Mouse (Mus musculus) liver, postnatal 0 days (tissue): ENCODE results near the gene Bbs9. TPM values are rescaled to one million over a fixed set of nuclear protein-coding genes. Genes with fewer than 3 reads are reported as not detected.

Experiments used
- ATAC-seq: fragments of 200-750 bp; cut with Nextera tagmentation; 2 replicates; pipeline ENCODE4 v1.8.0; 2017; ENCODE audit warnings: mild to moderate bottlenecking, moderate library complexity
- DNase-seq: peaks from one replicate; pipeline ENCODE4 v3.0.0-alpha.2; 2016
- H3K27ac ChIP-seq: fragments of 300-500 bp; sonication (generic); 2 replicates; pipeline ENCODE4 v1.5.1; 2014; ENCODE audit warnings: antibody characterized with exemption, moderate library complexity, mild to moderate bottlenecking, low read depth
- H3K27me3 ChIP-seq: fragments of 300-500 bp; sonication (generic); 2 replicates; pipeline ENCODE4 v1.6.1; 2014; ENCODE audit warnings: low read length, control low read depth, mixed read lengths; ENCODE audit not compliant: insufficient read depth
- H3K36me3 ChIP-seq: fragments of 300-500 bp; sonication (generic); replicated peaks from 2 replicates; pipeline ENCODE4 v1.6.1; 2014; ENCODE audit warnings: mild to moderate bottlenecking, control low read depth, low read length, moderate library complexity, mixed read lengths; ENCODE audit not compliant: insufficient read depth
- H3K4me1 ChIP-seq: fragments of 300-500 bp; sonication (generic); 2 replicates; pipeline ENCODE4 v1.6.1; 2014; ENCODE audit warnings: antibody characterized with exemption, mild to moderate bottlenecking, control low read depth; ENCODE audit not compliant: insufficient read depth
- H3K4me2 ChIP-seq: fragments of 300-500 bp; sonication (generic); 2 replicates; pipeline ENCODE4 v1.6.1; 2014; ENCODE audit warnings: low read depth, mild to moderate bottlenecking, low read length, moderate library complexity, mixed read lengths
- H3K4me3 ChIP-seq: fragments of 300-500 bp; sonication (generic); 2 replicates; pipeline ENCODE4 v1.5.1; 2014; ENCODE audit warnings: low read depth, low read length
- H3K9ac ChIP-seq: fragments of 300-500 bp; sonication (generic); replicated peaks from 2 replicates; pipeline ENCODE4 v1.6.1; 2014; ENCODE audit warnings: mild to moderate bottlenecking, moderate library complexity
- H3K9me3 ChIP-seq: fragments of 300-500 bp; sonication (generic); 2 replicates; pipeline ENCODE4 v1.6.1; 2016; ENCODE audit warnings: mild to moderate bottlenecking, control low read depth, low read length, mixed read lengths
- CTCF ChIP-seq: sonication (generic); IDR thresholded peaks from 2 replicates; pipeline ENCODE4 v1.5.1; 2016; ENCODE audit warnings: antibody characterized with exemption, low read depth
- EP300 ChIP-seq: IDR thresholded peaks from 2 replicates; pipeline ENCODE4 v1.6.1; 2016; ENCODE audit warnings: antibody characterized with exemption, low read depth, mild to moderate bottlenecking
- WGBS: fragments of 180-500 bp; shearing (Covaris S2); extraction: QIAGEN DNeasy Blood & Tissue Kit; methylation state at CpG from one replicate; pipeline ENCODE4 v1.1.7; 2014; ENCODE audit not compliant: insufficient replicate concordance; 5-methylcytosine and 5-hydroxymethylcytosine counted together
- polyA plus RNA-seq: library from polyadenylated mRNA; unstranded; fragments of >200 nt; fragmentation: Nextera tagmentation; extraction: Ambion mirVana; gene quantifications from 2 replicates; pipeline ENCODE4 v1.2.1, GENCODE M21; 2015

Gene Bbs9
- polyA plus RNA-seq, 1 experiment from 2014 or later: 1.8 TPM

DNA sequence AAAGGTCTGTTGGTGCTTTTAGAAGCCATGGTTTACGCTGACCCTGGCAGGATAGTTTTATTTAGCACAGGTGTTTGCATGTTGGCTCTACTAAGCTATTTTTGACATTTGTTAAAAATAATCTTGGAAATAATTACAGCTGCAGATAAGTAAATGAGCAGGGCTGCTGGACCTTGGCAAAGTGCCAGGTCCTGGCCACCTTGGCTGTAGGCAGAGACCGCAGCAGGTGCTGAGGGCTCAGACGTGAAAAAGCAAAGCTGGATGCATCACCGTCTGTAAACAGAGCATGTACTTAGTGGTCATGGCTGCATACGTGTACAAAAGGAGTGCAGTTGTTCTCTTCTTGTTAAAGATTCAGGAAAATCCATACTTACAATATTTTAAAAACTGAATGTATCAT, 347.3 kb downstream of the Bbs9 start:
- TF ChIP-seq CTCF: no peak
- TF ChIP-seq EP300: no peak
- Histone ChIP-seq H3K27me3 (no peaks in the 10 kb centered on the region), H3K9me3 (no peaks in the 10 kb centered on the region), H3K4me3 (no peak overlapping the region), H3K9ac (no peak overlapping the region), H3K27ac (no peak overlapping the region), H3K4me2 (no peak overlapping the region), H3K4me1 (no peaks in the 10 kb centered on the region), H3K36me3 (no peaks in the 10 kb centered on the region)
- DNase-seq: no peak
- 81% methylated on average over 5 of the region's 5 CpGs for WGBS
- ATAC-seq: no peak

DNA sequence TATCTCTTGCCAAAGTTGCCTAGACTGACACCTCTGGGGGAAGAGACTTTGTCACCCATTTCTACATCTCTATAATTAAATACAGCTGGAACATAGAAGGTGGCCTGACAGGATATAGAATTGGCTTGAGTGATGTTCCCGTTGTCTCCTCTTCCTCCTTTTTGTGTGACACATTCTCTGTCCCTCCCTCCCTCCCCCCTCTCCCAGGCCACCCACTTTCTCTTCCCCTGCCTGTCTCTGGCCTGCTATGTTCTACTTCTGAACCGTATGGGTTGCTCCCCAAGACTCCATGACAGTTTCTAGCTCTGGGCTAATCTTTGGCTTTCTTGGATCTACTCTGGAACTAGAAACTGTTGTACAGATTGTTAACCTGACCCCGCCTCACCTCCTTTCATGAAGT, 348.3 kb downstream of the Bbs9 start:
- no peaks in the 10 kb centered on the region for H3K27me3 ChIP-seq
- 43% methylated on average over 3 of the region's 3 CpGs for WGBS
- no peak for TF ChIP-seq EP300
- TF ChIP-seq CTCF: no peak

DNA sequence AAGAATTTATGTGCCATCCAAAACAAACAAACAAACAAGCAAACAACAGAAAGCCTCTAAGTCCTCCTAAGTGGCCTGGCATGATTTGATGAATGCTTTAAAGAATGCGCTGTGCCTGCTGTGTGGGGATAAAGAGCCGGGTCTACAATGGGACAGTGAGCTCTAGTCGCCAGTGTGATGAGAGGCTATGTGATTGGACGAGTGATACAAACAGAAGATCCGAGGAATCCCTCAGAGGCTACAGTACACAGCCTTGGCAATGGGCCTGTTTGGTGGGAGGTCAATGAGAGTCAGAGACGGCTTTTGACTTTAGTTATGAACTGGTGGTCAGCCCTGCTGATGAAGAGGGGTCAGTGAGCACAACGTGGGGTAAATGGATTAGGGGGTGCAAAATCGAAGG, 349.4 kb downstream of the Bbs9 start:
- no peaks in the 10 kb centered on the region for H3K36me3 ChIP-seq
- ATAC-seq: no peak
- H3K4me2 ChIP-seq: no peak overlapping the region
- no peak for TF ChIP-seq CTCF
- no peak for TF ChIP-seq EP300
- no peak for DNase-seq
- no peak overlapping the region for H3K9ac ChIP-seq
- WGBS: 72% methylated on average over 8 of the region's 8 CpGs
- H3K4me3 ChIP-seq: no peak overlapping the region
- H3K27ac ChIP-seq: no peak overlapping the region
- no peaks in the 10 kb centered on the region for H3K9me3 ChIP-seq
- no peaks in the 10 kb centered on the region for H3K27me3 ChIP-seq
- H3K4me1 ChIP-seq: no peaks in the 10 kb centered on the region

More for the DNA sequence above, 348.3 kb downstream of the Bbs9 start:
- DNase-seq (no peak), ATAC-seq (no peak)
- H3K9me3 ChIP-seq: no peaks in the 10 kb centered on the region
- no peaks in the 10 kb centered on the region for H3K36me3 ChIP-seq
- H3K4me3 ChIP-seq: no peak overlapping the region
- no peak overlapping the region for H3K9ac ChIP-seq
- H3K4me1 ChIP-seq: no peaks in the 10 kb centered on the region
- H3K4me2 ChIP-seq: no peak overlapping the region
- no peak overlapping the region for H3K27ac ChIP-seq

DNA sequence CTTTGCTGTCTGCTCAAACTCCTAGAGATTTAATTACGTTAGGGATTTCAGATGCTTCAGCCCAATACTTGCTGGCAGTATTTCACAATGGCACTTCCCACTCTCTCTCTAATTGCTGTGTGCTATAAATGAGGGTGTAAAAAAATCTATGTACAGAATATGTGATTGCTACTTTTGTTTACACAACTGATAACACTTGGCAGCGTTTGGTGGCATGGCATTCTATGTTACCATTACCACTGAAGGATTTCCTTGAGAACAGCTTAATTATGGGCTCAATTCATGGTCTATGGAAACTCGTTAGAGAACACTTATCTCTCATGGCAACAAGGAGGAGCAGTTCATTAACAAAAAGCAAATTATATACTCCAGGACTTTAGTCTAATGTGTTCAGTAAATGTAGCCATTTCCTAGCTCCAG, 351.1 kb downstream of the Bbs9 start:
- H3K27me3 ChIP-seq: no peaks in the 10 kb centered on the region
- no peaks in the 10 kb centered on the region for H3K9me3 ChIP-seq
- 58% methylated on average over 3 of the region's 3 CpGs for WGBS
- no peak overlapping the region for H3K4me3 ChIP-seq
- H3K4me1 ChIP-seq: no peaks in the 10 kb centered on the region
- H3K4me2 ChIP-seq: no peak overlapping the region
- H3K27ac ChIP-seq: no peak overlapping the region
- no peak for DNase-seq
- H3K36me3 ChIP-seq: no peaks in the 10 kb centered on the region
- TF ChIP-seq CTCF (no peak), EP300 (no peak)
- ATAC-seq: no peak
- H3K9ac ChIP-seq: no peak overlapping the region

DNA sequence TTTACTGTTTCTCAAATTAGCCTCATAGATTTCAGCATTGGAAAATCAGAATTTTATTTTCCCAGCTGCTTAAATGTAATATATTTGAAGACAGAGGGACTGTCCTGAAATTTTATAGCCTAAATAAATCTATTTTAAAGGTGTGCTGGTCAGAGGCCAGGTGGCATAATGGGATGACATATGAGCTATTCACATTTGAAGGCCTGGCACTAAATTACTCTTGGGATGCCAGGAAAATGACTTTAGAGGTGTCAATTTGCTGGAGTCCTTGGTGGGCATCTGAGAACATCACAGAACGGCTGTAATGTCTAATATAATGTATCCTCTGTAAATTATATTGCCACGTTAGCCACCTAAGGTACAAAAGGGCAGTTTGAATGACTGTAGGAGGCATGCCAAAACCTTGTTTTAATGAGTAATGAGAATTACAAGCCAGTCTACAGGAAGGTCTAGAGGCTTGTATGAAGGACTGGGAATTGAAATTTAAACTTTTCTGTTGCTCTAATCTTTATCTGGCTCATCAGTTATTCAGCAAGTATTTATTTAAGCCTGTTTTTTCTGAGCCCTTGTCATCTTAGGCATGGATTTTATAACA, 351.8 kb downstream of the Bbs9 start:
- H3K9ac ChIP-seq: no peak overlapping the region
- no peak overlapping the region for H3K27ac ChIP-seq
- no peaks in the 10 kb centered on the region for H3K9me3 ChIP-seq
- no peak overlapping the region for H3K4me3 ChIP-seq
- no peaks in the 10 kb centered on the region for H3K36me3 ChIP-seq
- H3K4me1 ChIP-seq: no peaks in the 10 kb centered on the region
- H3K4me2 ChIP-seq: no peak overlapping the region
- ATAC-seq (no peak), DNase-seq (no peak)
- 71% methylated on average over 2 of the region's 2 CpGs for WGBS
- TF ChIP-seq EP300 (no peak), CTCF (no peak)
- H3K27me3 ChIP-seq: no peaks in the 10 kb centered on the region

DNA sequence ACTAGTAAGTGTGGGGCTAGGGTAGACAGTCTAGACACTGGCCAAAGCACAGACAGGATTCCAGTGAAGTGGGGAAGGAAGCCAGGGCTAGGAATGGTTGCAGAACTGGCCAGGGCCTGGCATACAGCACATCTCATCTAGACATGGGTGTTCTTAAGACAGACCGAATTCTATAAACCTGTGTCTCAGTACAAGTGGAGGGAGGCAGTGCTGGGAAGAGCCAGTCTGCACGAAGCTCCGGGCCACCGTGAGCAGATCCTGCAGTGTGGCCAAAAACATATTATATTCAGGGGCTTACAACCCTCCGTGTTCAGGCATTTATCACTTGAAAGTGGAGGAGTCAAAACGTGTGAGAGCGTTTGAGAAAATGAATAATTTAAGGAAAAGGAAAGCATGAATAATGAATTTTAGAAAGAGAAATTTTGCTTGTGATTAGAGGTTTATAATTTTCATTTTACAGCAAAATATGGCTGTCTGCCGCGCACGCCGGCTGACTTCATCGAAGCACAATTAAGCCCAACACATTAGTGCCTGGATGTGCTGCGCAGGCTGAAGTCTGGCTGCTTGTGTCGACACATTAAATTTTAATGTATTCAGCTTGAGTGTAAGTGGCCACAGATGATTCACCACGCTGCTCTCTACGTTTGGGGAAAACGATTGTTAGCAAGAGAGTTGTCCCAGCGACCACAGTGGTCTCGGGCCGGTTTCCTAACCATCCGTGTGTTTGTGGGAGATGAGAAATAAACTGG, 353.9 kb downstream of the Bbs9 start:
- Histone ChIP-seq H3K4me3 (no peak overlapping the region), H3K27me3 (no peaks in the 10 kb centered on the region), H3K9ac (no peak overlapping the region), H3K9me3 (no peaks in the 10 kb centered on the region), H3K4me1 (no peaks in the 10 kb centered on the region), H3K36me3 (no peaks in the 10 kb centered on the region), H3K27ac (no peak overlapping the region), H3K4me2 (no peak overlapping the region)
- 86% methylated on average over 21 of the region's 21 CpGs for WGBS
- DNase-seq (no peak), ATAC-seq (no peak)
- no peak for TF ChIP-seq EP300
- TF ChIP-seq CTCF: no peak
